Mouse (Mus musculus) adrenal gland, postnatal 25 days (tissue): Measurements from ENCODE around the gene Rnf166. TPM values are rescaled to one million over a fixed set of nuclear protein-coding genes. Genes with fewer than 3 reads are reported as not detected.

Source experiments
- microRNA-seq, 2 experiments: library from miRNA; unstranded; fragments of <30 nt; microRNA quantifications; one replicate each; pipeline ENCODE4 v1.2.0; 2021
- total RNA-seq: library from RNA; stranded (reverse); gene quantifications from 2 replicates; pipeline ENCODE4 v1.2.3, GENCODE M21; 2021

Rnf166 gene
- total RNA-seq, 1 experiment from 2014 or later: 66.5 TPM

Small RNA genes within 50 kb of the gene (microRNA-seq; reads per million reads assigned to microRNA genes)
- gene Gm24366: 0 reads per million in 2 experiments

Other genes with a start within 250 kb of the Rnf166 start
- gene Zfpm1, start 193.9 kb downstream of the Rnf166 start, total RNA-seq: 17.8 and 22.4 TPM in 2 replicates
- gene Trhr2, start 115.3 kb downstream of the Rnf166 start, total RNA-seq: not detected in 2 replicates
- gene Zc3h18, start 99.5 kb downstream of the Rnf166 start, total RNA-seq: 49.8 and 52.2 TPM in 2 replicates
- not detected in 2 replicates for gene Il17c, start 54.0 kb downstream of the Rnf166 start, total RNA-seq
- gene Cyba, start 43.1 kb downstream of the Rnf166 start, total RNA-seq: 25.4 and 27.0 TPM in 2 replicates
- gene Mvd, start 32.6 kb downstream of the Rnf166 start, total RNA-seq: 53.6 and 78.3 TPM in 2 replicates
- gene Snai3, start 15.3 kb downstream of the Rnf166 start, total RNA-seq: not detected in 2 replicates
- 20.6 and 24.7 TPM in 2 replicates for gene Ctu2, start 79 bp upstream of the Rnf166 start, total RNA-seq
- 18.3 and 20.1 TPM in 2 replicates for gene Piezo1, start 75.3 kb upstream of the Rnf166 start, total RNA-seq
- 12.5 and 17.7 TPM in 2 replicates for gene Cdt1, start 92.0 kb upstream of the Rnf166 start, total RNA-seq
- gene Aprt, start 100.8 kb upstream of the Rnf166 start, total RNA-seq: 50.6 and 66.4 TPM in 2 replicates
- gene Galns, start 135.4 kb upstream of the Rnf166 start, total RNA-seq: 6.2 and 7.3 TPM in 2 replicates
- 57.9 and 63.3 TPM in 2 replicates for gene Trappc2l, start 135.6 kb upstream of the Rnf166 start, total RNA-seq
- gene Pabpn1l, start 146.7 kb upstream of the Rnf166 start, total RNA-seq: not detected in 2 replicates
- gene Cbfa2t3, start 223.0 kb upstream of the Rnf166 start, total RNA-seq: 12.2 and 14.1 TPM in 2 replicates